Mouse (Mus musculus) E14TG2a.4 (cell line): Measurements from ENCODE around the gene Lrrc25.

ENCODE experiments used
- H3K27me3 ChIP-seq: 2 replicates; pipeline ENCODE4 v1.6.1; 2014; ENCODE audit warnings: low read length, control low read depth; ENCODE audit not compliant: insufficient read depth
- H3K36me3 ChIP-seq: 2 replicates; pipeline ENCODE4 v1.6.1; 2014; ENCODE audit warnings: low read length, control low read depth; ENCODE audit not compliant: insufficient read depth
- H3K4me1 ChIP-seq: replicated peaks from 2 replicates; pipeline ENCODE4 v1.6.1; 2014; ENCODE audit warnings: low read depth, low read length, control low read depth
- H3K4me3 ChIP-seq: replicated peaks from 2 replicates; pipeline ENCODE4 v1.5.1; 2014; ENCODE audit warnings: mild to moderate bottlenecking, low read length
- H3K9me3 ChIP-seq: 2 replicates; pipeline ENCODE4 v1.6.1; 2014; ENCODE audit warnings: low read length, control low read depth
- CTCF ChIP-seq: conservative IDR thresholded peaks from 2 replicates; pipeline ENCODE4 v1.5.1; 2014; ENCODE audit warnings: low read length
- NANOG ChIP-seq: IDR thresholded peaks from 2 replicates; pipeline ENCODE4 v1.6.1; 2014; ENCODE audit warnings: borderline replicate concordance, low read length, mixed read lengths
- POU5F1 ChIP-seq: IDR thresholded peaks from 2 replicates; pipeline ENCODE4 v1.6.1; 2014; ENCODE audit warnings: low read length, borderline replicate concordance

Gene Lrrc25

GRCm38 (mm10) chr8:70596775-70597416 is 19.1 kb upstream of the Lrrc25 start:
- Histone ChIP-seq H3K4me1 (peaks cover 87% of the 10 kb centered on the region), H3K9me3 (no peaks in the 10 kb centered on the region), H3K4me3 (peak overlapping the region; percentile 93), H3K27me3 (peaks cover 15% of the 10 kb centered on the region), H3K36me3 (peaks cover 56% of the 10 kb centered on the region)
- TF ChIP-seq POU5F1 (no peak), CTCF (peak; percentile 44; the same call in 1 of the 2 replicates), NANOG (no peak)

- Histone ChIP-seq H3K9me3 (no peaks in the 10 kb centered on the region), H3K4me1 (peaks cover 87% of the 10 kb centered on the region), H3K4me3 (peak overlapping the region; percentile 93), H3K27me3 (peaks cover 15% of the 10 kb centered on the region), H3K36me3 (peaks cover 57% of the 10 kb centered on the region)
- TF ChIP-seq CTCF (no peak), POU5F1 (no peak), NANOG (no peak)
Observed at GRCm38 (mm10) chr8:70597417-70598272, 18.3 kb upstream of the Lrrc25 start.

- peaks cover 87% of the 10 kb centered on the region for H3K4me1 ChIP-seq
- no peaks in the 10 kb centered on the region for H3K9me3 ChIP-seq
- H3K36me3 ChIP-seq, result peaks cover 63% of the 10 kb centered on the region
- H3K27me3 ChIP-seq, result peaks cover 15% of the 10 kb centered on the region
- peak overlapping the region; percentile 93 for H3K4me3 ChIP-seq
- TF ChIP-seq NANOG (no peak), CTCF (peak; percentile 36)
Observed at GRCm38 (mm10) chr8:70598283-70598682, 17.7 kb upstream of the Lrrc25 start.

GRCm38 (mm10) chr8:70598722-70599121 is 17.2 kb upstream of the Lrrc25 start:
- H3K36me3 ChIP-seq, result peaks cover 63% of the 10 kb centered on the region
- no peaks in the 10 kb centered on the region for H3K9me3 ChIP-seq
- no peak for TF ChIP-seq NANOG
- TF ChIP-seq CTCF, result peak; percentile 11; the same call in 1 of the 2 replicates
- H3K4me1 ChIP-seq, result peaks cover 87% of the 10 kb centered on the region
- peak overlapping the region; percentile 93 for H3K4me3 ChIP-seq
- H3K27me3 ChIP-seq, result peaks cover 15% of the 10 kb centered on the region

- Histone ChIP-seq H3K4me1 (peaks cover 94% of the 10 kb centered on the region), H3K4me3 (peak overlapping the region; percentile 93), H3K9me3 (no peaks in the 10 kb centered on the region), H3K27me3 (peaks cover 15% of the 10 kb centered on the region), H3K36me3 (peaks cover 67% of the 10 kb centered on the region)
- TF ChIP-seq NANOG, result no peak
- TF ChIP-seq POU5F1, result no peak
- TF ChIP-seq CTCF, result no peak
Observed at GRCm38 (mm10) chr8:70599507-70600290, 16.3 kb upstream of the Lrrc25 start.

- Histone ChIP-seq H3K27me3 (peaks cover 7% of the 10 kb centered on the region), H3K36me3 (peaks cover 70% of the 10 kb centered on the region), H3K4me3 (peak overlapping the region; percentile 46), H3K9me3 (no peaks in the 10 kb centered on the region), H3K4me1 (peaks cover 94% of the 10 kb centered on the region)
- TF ChIP-seq NANOG (no peak), CTCF (no peak), POU5F1 (no peak)
Observed at GRCm38 (mm10) chr8:70600473-70601270, 15.3 kb upstream of the Lrrc25 start.

GRCm38 (mm10) chr8:70601271-70601649 is 14.7 kb upstream of the Lrrc25 start:
- TF ChIP-seq POU5F1, result no peak
- no peak for TF ChIP-seq CTCF
- TF ChIP-seq NANOG, result no peak
- Histone ChIP-seq H3K4me3 (peak overlapping the region; percentile 46), H3K27me3 (peaks cover 1% of the 10 kb centered on the region), H3K9me3 (no peaks in the 10 kb centered on the region), H3K36me3 (peaks cover 68% of the 10 kb centered on the region), H3K4me1 (peaks cover 94% of the 10 kb centered on the region)
